Mouse (Mus musculus) right cerebral cortex, adult 2 months (tissue): ENCODE results near the gene Relt.
A peak's percentile ranks its signal among the peaks of the same experiment; 100 is the strongest.

Source experiments
- DNase-seq, 2 experiments: peaks; one replicate each; pipeline ENCODE4 v3.0.0; 2021 to 2022; ENCODE audit warnings: low spot score in 2 of 2

Gene Relt

GRCm38 (mm10) chr7:100862828-100863638, at the start of gene Relt:
Relt (minus strand) TSS chr7:100863446.
- peak; percentile 84 to 87 for DNase-seq

GRCm38 (mm10) chr7:100911791-100912190, 48.5 kb upstream of the Relt start:
- DNase-seq = no peak

GRCm38 (mm10) chr7:100911246-100911770, 48.1 kb upstream of the Relt start:
- DNase-seq = no peak

- DNase-seq = no peak
Observed at GRCm38 (mm10) chr7:100908567-100908966, 45.3 kb upstream of the Relt start.

GRCm38 (mm10) chr7:100908061-100908460, 44.8 kb upstream of the Relt start:
- DNase-seq = no peak

GRCm38 (mm10) chr7:100907231-100907630, 44.0 kb upstream of the Relt start:
- peak; percentile 90 for DNase-seq

- DNase-seq = no peak
Observed at GRCm38 (mm10) chr7:100906029-100906789, 43.0 kb upstream of the Relt start.

- DNase-seq = no peak
Observed at GRCm38 (mm10) chr7:100905037-100905436, 41.8 kb upstream of the Relt start.

GRCm38 (mm10) chr7:100904612-100905011, 41.4 kb upstream of the Relt start:
- DNase-seq = no peak

GRCm38 (mm10) chr7:100902451-100903137, 39.3 kb upstream of the Relt start:
- DNase-seq = no peak

- DNase-seq = no peak
Observed at GRCm38 (mm10) chr7:100897828-100898227, 34.6 kb upstream of the Relt start.

GRCm38 (mm10) chr7:100894833-100895226, 31.6 kb upstream of the Relt start:
- DNase-seq = no peak

- DNase-seq = peak; percentile 59 to 70
Observed at GRCm38 (mm10) chr7:100894057-100894832, 31.0 kb upstream of the Relt start.

- peak; percentile 54 to 55 for DNase-seq
Observed at GRCm38 (mm10) chr7:100893249-100894056, 30.2 kb upstream of the Relt start.

GRCm38 (mm10) chr7:100886535-100886934, 23.3 kb upstream of the Relt start:
- peak; percentile 74 to 79 for DNase-seq

GRCm38 (mm10) chr7:100884460-100884859, 21.2 kb upstream of the Relt start:
- DNase-seq = no peak

- no peak for DNase-seq
Observed at GRCm38 (mm10) chr7:100881950-100882349, 18.7 kb upstream of the Relt start.

- no peak for DNase-seq
Observed at GRCm38 (mm10) chr7:100881531-100881930, 18.3 kb upstream of the Relt start.

GRCm38 (mm10) chr7:100879595-100879994, 16.3 kb upstream of the Relt start:
- peak in 1 of 2 experiments; percentile 52 for DNase-seq

- no peak for DNase-seq
Observed at GRCm38 (mm10) chr7:100876771-100877170, 13.5 kb upstream of the Relt start.
